Mouse (Mus musculus): Measurements from ENCODE around the gene S100pbp.

S100pbp gene

DNA sequence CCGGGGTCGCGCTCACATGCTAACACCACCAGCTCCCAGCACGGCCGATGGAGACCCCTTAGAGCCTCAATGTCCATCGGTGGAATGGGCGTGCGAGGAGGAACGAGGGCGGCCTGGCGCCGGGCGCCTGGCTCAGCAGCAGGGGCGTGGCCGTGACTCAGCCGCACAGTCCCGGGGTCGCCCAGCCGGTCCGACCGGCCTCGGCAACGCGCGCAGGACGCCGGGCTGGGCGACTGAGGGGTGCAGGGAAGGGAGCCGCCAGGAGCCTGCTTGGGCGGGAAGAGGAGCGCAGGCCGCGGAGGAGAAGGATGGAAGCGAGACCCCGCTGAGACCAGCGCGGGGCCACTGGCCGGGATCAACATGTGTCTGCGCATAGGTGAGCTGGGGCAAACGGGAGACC, 84.2 kb downstream of the S100pbp start, which contains the start of gene Tmem54:
Gene Tmem54, plus strand, starts transcription at position 193 of the 400 bp plus-strand sequence.
- peak; percentile 72 to 78 for DNase-seq (ENCODE audit: low spot score in 2 of 2)

DNA sequence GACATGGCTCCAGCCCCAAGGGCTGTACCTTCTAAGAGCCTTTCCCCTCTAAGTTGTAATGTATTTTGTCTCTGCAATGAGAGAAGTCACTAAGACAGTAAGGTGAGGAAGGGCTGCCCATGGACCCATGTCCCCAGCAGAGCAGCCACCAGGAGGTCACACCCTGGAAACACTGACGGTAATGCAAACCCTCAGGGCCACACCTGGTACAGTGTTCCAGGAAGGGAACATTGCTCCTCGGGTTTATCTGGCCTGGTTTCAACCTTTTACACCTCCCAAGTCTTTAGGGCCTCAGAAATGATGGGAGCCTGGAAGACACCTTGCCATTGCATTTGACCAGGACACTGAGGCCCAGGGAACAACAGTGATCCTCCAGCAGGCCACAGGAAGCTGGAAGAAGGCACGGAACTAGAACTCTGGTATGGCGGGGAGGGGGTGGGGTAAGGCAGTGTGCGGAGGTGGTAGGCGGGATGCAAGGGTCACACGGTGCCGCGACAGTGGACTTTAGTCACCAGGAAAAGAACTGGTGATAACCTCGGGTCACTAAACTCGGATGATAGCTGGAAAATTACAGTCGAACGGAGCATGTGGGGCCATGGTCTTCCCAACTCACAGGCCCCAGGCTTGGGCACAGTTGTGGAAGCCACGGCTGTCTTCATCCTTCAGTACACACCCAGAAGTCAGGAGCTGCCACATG, 87.2 kb downstream of the S100pbp start:
- no peak for DNase-seq (ENCODE audit: low spot score in 2 of 2)

All from urinary bladder, adult 18-20 months (tissue).